Mouse (Mus musculus): ENCODE measurements around the gene Armcx2.

- TF ChIP-seq CTCF (IDR thresholded peaks at IDR 0.05; ENCODE audit: low read depth, low read length) (no peak), GATA1 (IDR thresholded peaks at IDR 0.05; ENCODE audit: borderline replicate concordance, low read length) (no peak), TAL1 (conservative IDR thresholded peaks at IDR 0.05; ENCODE audit: low read depth, low read length) (no peak), POLR2AphosphoS5 (IDR thresholded peaks at IDR 0.05; ENCODE audit: insufficient replicate concordance, low read depth, low read length) (no peak), GATA2 (IDR thresholded peaks at IDR 0.05; ENCODE audit: borderline replicate concordance, low read depth, low read length) (no peak)
These were observed 40.6 kb upstream of the Armcx2 start for GRCm38 (mm10) chrX:134849662-134850061.

Measured in G1E (cell line).